Mouse (Mus musculus) heart, adult 9 months (tissue): ENCODE results near the gene I830077J02Rik.
"Not testable (repeated sequence)": the region's sequence is repeated elsewhere in the genome, so short reads cannot be mapped to it uniquely, and the experiment has no call there.

Source experiments
- DNase-seq, 2 experiments: peaks; one replicate each; pipeline ENCODE4 v3.0.0; 2022; ENCODE audit warnings: low spot score in 2 of 2

The I830077J02Rik gene

DNA sequence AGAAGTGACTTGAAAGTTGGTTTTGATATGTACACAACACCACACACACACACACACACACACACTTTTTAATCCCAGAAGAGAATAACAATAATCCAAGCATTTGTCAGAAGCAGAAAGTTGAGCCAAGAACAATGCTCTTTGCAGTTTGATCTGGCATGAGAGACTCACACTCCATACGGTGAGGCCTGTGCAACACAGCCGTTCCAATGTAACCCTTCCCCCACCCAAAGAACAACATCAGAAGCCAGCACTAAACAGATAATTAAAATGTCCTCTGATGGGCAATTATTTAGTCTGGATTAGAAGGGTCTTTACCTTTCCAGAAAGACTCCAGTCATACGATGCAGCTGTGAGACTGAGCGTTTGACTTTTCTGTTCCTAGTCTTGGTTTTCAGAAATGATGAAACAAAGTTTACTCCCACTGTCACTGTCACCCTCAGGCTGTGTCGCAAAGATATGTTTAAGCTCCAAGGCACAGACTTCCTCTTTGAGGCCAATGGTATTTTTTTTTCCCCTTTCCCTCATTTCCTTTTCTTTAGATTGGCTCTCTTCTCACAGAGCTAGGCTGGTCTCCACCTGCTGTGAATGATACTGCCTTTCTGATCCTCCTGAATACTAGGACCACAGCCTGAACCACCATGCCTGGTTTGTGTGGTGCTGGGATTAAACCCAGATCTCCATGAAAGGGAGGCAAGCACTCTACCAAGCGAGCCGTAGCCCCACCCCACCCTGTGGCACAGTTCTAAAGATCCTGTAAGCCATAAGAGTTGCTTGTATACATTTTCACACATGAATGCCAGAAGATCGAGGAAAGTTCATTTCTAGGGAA is at the start of gene I830077J02Rik:
I830077J02Rik (minus strand) TSS at position 425 of the 832 bp plus-strand sequence.
- peak in 1 of 2 experiments; percentile 15 for DNase-seq

DNA sequence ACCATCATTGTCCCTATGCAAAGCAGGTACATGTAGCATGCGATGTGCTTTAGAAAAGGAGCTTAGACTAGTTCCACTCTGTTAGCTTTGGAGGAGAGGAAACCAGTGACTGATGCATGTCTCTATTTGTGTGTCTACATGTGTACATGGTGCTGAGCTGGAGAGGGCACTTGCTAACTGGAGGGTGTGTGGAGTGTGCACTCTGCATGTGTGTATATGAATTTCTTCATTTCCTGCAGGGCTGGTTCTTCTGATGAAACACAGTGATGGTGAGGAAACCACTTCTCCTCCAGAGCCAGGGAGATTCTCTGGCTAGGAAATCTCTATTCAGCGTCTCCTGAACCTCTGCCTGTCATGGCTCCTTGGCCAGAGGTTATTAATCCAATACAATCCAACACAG is 41.7 kb upstream of the I830077J02Rik start:
- no peak for DNase-seq

DNA sequence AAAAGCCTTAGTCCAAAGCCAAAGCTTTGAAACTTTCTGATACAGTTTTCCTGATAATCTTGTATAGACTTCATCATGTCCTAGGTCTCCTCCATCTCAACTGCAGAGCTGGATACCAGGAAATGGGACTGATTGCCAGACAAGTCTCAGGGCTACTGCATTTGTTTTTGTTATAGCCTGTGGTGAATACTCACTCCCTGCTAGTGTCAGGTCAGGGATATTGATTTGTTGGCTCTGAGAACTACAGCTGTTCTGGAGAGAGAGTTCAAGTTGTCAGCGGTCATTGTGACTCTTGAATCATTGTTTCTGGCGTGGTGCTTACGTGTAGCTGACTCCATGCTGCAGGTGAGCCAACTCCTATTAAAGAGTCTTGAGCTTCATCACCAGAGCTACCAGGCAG is 40.9 kb upstream of the I830077J02Rik start, which contains the start of gene Ovgp1:
Ovgp1 (plus strand) TSS at position 301 of the 400 bp plus-strand sequence.
- no peak for DNase-seq

DNA sequence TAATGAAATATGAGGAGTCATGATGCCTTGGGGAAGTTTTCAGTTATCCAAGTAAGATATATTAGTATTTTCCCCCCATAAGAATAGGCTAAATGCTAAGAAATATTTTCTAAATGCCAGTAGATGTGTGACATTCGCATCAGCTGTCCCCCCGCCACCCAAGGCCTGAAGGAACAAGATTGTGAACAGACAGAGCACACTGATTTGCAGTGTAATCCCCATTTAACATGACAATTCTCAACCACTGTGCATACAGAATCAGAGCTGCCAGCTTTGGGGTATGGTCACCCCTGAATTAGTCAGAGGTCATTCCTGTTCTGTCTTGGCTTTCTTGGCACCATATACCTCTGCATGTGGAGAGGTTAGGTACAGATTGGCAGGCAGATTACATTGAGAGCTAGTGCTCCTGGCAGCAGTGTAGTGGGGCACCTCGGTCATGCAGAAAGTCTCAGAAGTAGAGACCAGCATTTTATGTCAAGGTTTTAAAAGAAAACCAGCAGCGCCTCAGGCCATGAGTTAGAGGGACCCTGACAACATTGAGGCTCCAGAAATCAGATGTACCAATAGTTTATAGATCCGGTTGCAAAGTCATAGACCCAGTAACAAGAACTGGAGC is 39.5 kb upstream of the I830077J02Rik start:
- DNase-seq: no peak

DNA sequence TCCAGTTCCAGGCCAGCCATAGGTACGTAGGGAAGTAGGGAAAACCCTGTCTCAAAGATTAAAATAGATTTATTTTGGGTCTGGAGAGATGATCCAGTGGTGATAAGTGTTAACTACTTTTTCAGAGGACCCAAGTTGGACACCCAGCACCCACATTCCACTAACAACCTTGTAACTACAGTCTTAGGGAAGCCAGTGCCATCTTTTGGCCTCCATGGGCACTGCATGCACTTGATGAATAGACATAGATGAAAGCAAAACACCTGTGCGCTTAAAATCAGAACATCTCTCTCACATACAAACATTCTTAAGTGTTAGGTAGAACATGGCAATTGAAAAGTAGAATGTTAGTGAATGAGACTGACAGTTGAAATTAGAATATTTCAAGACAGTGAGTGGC is 28.2 kb upstream of the I830077J02Rik start:
- no peak for DNase-seq

DNA sequence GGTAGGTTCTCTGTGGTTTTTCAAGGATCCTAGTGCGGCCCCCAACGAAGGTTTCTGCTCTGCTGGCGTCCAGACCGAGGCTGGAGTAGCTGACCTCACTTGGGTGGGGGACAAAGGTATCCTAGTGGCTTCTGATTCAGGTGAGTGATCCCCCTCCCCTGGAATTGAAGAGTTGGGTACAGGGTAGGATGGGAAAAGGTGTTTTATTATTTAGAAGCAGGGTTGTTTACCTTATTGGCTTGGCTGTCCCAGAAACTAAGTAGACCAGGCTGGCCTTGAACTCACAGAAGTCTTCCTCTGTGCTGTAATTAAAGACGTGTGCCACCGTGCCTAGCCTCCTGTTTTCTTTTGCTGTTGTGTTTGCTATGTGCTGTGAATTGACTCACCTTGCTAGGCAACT is 27.5 kb upstream of the I830077J02Rik start, which contains the start of gene Atp5f1:
Atp5f1 (minus strand) TSS at position 101 of the 400 bp plus-strand sequence.
- DNase-seq: peak in 1 of 2 experiments; percentile 21

DNA sequence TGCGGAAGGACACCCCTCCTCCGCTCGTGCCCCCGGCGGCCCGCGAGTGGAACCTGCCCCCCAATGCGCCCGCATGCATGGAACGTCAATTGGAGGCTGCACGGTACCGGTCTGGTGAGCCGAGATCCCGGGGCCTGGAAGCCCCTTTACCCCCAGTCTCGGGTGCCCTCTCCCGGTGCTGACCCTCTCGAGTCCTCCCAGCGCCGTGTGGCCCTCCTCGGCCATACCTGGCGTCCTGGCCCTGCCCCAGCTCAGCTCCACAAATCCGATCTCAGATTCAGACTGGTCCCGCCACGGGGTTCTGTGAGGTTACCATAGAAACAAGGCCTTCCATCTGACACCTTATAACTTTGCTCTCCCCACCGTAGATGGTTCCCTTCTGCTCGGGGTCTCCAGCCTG is 27.1 kb upstream of the I830077J02Rik start:
- no peak for DNase-seq

DNA sequence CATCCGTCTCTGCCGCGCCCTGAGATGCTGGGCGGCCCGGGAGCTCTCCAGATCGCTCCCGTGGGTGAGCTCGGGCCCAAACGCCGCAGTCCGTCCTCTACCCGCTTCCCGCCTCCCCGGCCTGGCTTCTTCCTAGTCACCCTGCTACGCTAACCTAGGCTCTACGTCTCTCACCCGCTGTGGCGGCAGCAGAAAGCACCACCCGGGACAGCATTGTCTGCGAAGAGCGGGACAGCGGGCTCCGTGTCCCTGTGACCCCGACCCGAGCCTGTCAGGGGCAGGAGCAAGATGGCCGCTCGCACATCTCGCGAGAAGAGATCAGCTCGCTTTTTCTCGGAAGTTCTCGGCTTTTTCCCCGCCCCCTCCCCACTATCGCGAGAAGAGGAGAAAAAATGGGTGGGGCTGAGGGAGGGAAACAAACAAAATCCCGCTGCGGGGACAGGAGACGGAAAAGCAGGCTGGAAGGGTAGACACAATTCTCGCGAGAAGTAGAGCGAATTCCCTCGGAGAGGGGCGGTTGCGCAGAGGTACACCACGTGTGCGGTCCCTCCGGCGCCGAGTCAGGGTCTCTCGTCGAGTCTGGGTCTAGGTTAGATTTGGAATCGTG is 26.6 kb upstream of the I830077J02Rik start, which contains the start of gene Wdr77:
Wdr77 (plus strand) TSS at position 396 of the 607 bp plus-strand sequence.
- DNase-seq: peak; percentile 95 to 96

DNA sequence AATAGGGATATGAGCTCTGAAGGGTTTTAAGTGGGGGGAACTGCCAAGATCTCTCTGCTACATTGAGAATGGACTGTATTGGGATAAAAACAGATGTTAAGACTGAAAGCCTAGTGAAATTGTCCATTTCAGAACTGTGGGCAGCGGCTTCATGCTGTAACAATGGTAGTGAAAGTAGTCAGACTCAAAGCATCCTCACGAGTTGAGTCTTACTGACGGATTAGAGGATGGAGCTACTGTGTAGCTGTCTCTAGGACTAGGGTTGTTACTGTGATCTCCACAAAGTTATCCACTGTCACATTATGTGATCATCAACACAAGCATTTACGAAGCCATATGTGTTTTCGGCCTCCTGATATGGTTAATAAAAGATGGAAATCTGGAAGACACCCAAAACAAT is 25.7 kb upstream of the I830077J02Rik start:
- no peak for DNase-seq

DNA sequence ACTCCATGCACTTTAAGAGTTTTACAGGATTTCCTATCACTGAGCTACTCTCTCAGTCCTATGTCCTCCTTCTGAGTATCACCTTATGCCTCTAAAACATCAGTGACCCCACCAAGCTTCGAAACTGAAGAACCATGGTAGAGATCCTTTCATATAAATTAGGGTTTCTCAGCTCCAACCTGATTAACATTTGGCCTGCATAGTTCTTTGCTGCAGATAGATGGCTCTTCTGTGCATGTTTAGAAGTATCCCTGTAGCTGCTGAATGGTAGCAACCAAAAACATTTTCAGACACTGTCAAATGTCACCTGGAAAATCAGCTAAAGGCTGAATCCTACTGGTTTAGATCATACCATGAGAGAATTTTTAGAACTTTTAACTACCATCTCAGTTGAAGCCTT is 24.8 kb upstream of the I830077J02Rik start:
- no peak for DNase-seq

DNA sequence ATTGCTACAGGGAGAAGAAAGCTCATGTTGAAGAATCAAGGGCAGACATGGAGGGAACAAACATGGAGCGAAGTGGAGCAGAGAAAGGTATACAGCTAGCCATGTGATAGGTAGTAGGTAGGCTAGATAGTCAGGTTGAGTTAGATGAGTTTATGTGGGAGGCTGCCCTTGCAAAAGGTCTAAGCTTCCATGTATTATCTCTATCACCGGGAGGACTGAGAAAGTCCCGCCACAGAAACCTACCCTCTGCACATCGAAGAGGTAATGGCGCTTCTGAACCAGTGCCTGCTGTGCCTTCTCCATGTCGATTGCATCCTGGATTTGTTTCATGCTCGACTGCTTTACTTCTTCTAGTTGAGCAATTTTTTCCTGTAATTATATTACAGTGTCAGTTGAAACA is 18.9 kb upstream of the I830077J02Rik start:
- no peak for DNase-seq

DNA sequence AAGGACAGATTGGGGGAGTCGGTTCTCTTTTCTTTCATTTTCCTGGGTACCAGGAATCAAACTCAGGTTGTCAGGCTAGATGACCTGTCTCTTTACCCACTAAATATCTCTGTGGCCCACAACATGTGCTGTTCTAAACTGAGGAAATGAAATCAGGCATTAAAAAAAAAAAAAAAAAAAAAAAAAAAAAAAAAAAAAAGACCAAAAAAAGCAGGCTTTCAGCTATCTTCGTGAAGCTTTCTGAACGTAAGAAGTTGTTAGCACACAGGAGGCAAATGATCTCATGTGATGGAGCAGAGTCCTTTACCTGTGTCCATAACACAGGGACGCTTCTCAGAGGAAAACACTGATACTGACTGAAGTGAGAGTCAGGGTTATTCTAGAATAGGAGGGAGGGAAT is 3.6 kb upstream of the I830077J02Rik start:
- DNase-seq: no peak

DNA sequence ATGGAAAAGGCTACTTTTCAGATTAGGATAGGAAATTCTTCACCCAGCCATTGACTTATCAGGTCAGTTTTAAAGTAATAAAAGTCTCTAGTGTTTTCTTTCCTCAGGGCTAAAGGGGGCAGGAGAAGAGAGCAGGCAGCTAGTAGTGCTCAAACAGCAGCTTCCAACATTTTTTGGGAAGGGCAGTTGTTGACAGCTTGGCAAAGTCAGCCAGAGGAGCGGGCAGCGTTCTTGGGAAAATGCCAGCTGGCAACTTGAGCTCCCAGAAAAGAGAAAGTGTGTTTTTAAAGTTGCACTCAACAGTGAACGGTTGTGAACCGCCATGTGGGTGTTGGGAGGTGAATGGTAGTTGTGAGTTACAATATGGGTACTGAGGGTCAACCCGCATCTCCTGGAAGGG is 2.6 kb upstream of the I830077J02Rik start:
- peak; percentile 28 to 65 for DNase-seq

DNA sequence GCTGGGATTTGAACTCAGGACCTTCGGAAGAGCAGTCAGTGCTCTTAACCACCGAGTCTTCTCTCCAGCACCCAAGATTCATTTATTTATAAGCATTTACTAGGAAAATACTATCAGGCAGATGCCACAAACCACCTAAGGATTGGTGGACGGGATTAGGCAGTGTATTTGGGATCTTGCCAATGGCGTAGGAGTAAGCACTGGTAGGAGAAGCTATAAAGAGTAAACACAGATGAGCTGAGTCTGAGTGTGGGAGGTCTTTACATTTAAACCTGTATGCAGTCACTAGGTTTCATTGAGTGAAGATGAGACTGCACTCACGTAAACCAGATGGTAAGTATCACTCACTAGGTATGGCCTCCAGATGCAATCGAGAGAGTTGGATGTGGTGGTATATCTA is 1.5 kb upstream of the I830077J02Rik start:
- DNase-seq: no peak

DNA sequence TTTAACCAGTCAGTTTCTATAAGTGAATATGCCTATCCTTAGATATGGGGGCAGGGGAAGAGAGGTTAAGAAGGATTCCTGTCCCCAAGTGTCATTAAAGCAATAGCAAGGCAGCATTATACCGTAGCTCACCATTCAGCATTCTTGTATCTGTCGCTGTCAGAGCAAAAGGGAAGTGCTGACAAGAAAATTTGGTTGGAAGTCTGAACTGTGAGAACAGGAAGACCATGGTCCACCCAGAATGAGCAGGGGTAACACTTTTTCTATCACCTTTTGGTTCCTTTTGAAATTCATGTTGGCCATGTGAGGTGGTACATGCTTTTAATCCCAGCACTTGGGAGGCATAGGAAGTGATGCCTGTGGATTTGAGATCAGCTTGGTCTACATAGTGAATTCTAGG is 1.4 kb downstream of the I830077J02Rik start:
- DNase-seq: no peak

DNA sequence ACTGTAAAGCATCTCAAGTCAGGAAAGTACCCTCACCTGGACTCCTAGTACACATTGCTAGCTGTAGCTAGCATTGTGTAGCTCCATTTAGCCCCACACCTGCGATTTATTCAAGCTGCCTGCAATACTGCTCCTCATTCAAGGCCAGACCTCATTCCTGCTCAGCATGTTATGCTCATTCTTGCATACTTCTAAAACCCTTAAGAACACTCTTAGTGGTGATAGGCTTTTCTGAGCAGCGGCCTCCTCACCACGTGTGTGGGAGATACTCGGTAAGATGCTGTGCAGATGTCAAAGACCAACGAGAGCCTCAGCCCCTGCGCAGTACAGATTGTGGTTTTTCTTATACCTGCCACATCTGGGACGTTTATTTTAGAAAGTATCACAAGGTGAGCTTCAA is 2.6 kb downstream of the I830077J02Rik start:
- DNase-seq: no peak

DNA sequence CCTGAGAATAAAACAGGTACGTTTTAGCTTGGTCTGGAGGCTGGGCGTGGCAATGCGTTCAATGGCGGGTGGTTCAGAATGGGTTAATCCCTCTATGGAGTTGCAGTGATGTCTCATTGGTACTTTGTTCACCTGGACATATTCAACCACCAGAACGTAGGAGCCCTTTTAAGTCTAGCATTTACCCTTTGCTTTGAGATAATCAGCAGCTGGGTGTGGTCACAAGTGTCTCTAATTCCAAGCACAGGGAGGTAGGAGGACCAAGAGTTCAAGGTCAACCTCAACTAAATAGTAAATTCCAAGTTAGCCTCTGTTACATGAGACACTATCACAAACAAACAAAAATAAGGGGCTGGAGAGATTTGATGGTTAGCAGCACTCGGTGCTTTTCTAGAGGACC is 3.7 kb downstream of the I830077J02Rik start:
- DNase-seq: no peak

DNA sequence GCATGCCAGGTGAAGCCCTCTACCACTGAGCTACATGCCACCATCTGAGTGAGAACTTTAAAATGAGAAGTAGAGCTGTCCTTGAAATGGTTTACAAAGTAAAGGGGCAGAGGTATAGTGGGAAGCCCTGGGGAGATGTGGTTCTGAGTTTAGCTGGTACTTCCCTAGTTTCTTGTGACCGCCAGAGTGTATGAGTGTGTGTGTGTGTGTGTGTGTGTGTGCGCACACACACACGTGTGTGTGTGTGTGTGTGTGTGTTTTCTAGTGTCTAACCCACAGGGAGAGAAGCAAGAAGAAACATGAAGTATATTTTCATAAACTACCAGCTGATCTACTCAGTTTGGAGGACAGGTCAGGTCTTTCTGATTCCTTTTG is 4.3 kb downstream of the I830077J02Rik start:
- no peak for DNase-seq

DNA sequence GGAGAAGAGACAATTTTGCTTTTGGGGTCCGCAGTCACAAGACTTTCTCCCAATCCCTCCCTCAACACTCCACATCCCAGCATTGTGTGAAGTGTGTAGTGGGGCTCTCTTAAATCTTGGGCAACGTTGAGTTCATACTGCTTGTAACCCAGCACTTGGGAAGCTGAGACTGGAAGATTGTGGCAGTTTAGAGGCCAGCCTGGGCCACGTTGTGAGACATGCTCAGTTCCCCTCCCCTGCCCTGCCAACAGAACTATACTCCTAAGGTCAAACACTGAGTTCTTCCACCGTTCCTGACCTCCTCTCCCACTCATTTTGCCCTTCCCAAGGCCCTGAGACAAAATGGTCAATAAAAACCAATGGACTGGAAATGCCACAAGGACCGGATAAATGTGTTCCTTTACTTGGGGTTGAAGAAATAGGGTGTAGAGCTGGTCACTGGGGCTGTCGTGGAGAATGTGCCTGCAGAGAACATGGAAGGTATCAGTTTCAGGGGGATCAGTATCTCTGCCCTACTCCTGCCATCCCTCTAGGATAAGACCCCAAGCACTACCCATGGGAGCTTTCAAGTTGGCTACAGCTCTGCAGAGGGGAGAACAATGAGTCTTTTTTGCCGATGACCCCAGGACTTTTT is 4.8 kb downstream of the I830077J02Rik start:
- DNase-seq: no peak

DNA sequence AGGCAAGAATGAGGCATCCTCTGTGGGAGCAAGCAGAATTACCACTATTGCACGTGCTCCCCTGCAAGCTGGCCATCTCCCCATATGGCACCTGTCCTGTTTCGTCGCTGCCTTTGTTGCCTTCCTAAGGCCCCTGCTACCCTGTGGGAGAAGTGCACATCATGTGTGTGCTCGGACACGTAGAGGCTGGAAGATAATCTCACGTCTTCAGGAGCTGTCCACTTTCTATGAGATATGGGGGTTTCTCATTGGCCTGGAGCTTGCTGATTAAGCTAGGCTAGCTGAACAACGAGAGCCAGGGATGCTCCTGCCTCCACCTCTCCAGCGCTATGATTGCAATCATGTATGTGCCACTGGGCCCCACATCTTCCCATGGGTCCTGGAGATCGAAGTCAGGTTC is 7.8 kb downstream of the I830077J02Rik start:
- DNase-seq: no peak

DNA sequence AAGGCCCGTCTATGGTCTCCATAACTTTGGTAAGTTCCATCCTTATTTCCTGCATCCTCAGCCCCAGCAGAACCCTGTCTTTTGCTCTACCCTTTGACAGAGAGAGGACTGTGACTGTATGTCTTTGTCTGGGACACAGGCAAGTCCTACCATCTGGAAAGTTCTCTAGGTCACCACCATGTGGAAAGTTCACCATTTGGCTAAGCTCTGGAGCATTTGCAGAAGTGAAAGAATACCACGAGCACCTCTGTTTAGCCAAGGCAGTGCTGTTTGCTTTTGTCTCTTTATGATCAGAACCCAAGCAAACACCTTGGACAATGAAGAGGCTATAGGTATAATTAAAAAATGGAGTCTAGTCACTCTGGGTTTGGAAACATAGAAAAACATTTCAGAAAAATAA is 10.5 kb downstream of the I830077J02Rik start:
- DNase-seq: no peak

DNA sequence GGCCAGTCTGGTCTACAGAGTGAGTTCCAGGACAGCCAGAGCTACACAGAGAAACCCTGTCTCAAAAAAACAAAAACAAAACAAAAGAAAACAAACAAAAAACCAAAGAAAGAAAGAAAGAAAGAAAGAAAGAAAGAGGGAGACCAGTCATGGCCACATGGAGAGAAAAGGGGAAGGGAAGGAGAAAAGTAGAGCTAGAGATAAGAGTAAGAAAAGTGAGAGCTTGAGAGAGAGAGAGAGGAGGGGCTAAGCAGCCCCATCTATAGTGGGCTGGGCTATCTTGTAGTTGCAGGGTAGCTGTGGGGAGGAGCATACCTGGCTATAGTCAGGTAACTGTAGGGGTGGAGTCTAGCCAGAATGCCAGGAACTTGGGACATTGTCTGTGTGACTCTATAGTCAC is 11.7 kb downstream of the I830077J02Rik start:
- not testable (repeated sequence) for DNase-seq
